Mouse (Mus musculus): ENCODE results near the gene Layn. TPM values are rescaled to one million over a fixed set of nuclear protein-coding genes. Genes with fewer than 3 reads are reported as not detected.

The Layn gene
- not detected for polyA plus RNA-seq (2017; shearing (Covaris generic))

DNA sequence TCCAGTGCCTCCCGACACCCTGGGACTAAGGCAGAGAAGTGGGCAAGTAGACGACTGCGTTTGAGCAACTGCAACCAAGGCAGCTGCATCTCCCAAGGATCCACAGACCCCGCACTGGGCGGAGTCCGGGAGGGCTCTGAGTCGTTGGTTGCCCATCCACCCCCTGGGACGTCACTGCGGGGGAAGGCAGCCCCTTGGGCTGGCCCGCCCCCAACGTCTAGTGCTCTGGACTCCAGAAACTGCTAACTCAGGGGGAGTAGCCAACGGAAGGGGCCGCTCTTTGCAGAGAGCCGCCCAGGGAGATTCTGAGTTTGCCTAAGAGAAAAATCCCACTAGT lies at the start of gene Layn:
Gene Layn, minus strand, starts transcription at position 116 of the 337 bp plus-strand sequence.

DNA sequence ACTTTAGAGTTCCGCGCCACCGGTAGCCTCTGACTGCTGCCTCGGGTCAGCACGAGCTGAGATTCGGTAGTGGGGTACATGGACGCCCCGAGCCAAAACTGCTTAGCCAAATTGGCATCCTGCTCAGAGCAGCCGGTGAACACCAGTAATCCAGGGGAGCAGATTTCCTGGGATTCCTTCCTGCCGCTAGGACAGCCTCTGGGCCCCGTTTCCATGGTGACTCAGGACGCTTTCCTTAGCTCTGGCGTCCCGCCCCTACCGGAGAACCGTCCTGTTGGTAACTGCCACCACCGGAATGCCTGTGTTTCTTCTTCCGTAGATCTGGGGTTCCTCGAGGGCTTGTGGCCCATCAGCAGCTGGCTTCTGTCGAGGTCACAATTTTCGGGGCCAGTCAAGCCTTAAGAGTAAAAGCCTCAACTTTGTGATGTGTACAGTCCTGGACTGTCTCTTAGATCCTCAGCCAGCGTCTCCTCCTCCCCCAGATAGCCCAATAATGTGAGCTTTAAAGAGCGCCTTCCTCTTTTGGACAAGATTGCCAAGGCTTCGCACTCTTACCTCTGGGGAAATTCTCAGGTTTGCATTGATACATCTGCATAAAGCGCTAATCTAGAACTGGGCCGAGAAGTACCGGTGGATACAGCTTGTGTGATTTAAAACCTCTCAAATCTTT lies 25.0 kb upstream of the Layn start, which contains the start of gene 4833427G06Rik:
Gene 4833427G06Rik, minus strand, starts transcription at position 323 of the 670 bp plus-strand sequence.

DNA sequence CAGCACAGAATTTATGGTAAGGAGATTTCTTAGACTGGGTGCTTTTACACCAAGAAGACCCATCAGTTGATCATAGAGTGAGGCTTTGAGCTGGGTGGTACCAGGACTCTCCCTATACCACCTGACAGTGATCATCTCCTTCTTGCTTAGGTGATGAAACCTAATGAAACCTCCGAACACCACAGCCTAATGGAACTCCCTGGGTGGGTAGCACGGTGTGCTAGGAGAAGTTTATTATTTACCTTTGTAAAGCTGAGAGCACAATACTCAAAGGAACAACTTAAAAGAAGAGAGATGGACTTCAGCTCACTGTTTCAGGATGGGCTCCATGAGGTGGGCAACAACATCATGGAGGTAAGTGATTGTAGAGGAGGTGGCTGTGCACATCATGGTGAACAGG lies 16.3 kb downstream of the Layn start, which contains the start of gene Btg4:
Gene Btg4, plus strand, starts transcription at position 301 of the 400 bp plus-strand sequence.

DNA sequence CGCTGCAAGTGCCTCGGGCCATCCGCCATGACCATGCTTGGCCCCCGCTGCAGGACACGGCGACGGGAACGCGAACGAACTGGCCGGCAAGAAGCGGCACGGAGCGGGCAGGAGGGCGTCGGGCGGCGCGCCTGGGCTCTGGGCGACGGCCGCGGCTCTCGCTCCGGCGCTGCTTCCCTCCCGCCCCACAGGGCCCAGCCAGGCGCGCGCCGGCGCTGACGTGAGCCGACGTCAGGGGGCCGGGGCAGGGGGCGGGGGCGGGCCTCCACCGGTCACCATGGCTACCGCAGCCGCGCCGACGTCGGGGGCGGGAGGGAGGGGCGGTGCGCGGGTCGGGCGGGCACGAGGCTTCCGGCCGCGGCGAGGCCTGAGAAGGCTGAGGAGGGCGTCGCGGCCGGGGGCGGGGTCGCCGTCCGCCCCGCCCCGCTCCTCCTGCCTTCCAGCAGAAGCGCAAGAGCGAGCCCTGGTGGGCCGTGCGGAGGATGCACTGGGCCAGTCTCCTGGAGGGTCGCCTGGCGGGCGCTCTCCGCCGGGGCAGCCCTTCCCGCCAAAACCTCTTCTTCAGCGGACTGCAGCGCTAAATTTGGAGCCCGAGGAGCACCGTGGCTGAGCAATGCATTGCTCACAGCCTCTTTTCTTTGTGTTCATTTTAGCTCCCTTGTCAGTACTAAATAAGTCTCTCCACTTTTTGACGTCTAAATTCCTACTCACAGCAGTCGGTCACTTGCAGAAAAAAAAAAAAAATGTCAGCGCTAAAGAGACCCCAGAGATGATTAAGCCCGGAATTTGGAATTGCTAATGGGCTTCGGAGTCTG lies 67.8 kb downstream of the Layn start, which contains the start of gene Sik2:
Gene Sik2, minus strand, starts transcription at position 233 of the 815 bp plus-strand sequence.

Other genes starting within 250 kb of the Layn start
- gene Ppp2r1b, start 231.8 kb downstream of the Layn start, polyA plus RNA-seq (2017; shearing (Covaris generic)): 10 to 100 TPM; 60.9 to 81.3 TPM
- gene Sik2, start 68.0 kb downstream of the Layn start, polyA plus RNA-seq (2017; shearing (Covaris generic)): 10 to 100 TPM; 31.6 to 37.1 TPM
- gene Btg4, start 16.2 kb downstream of the Layn start, polyA plus RNA-seq (2017; shearing (Covaris generic)): under 1 TPM; 0.22 to 0.38 TPM
- not detected for gene 4833427G06Rik, start 25.0 kb upstream of the Layn start, polyA plus RNA-seq (2017; shearing (Covaris generic))
- not detected for gene Gm32742, start 88.4 kb upstream of the Layn start, polyA plus RNA-seq (2017; shearing (Covaris generic))
- 10 to 100 TPM in 1 of 2 experiments, 1 to 10 TPM in 1; 3.8 to 13.5 TPM for gene Pou2af1, start 136.6 kb upstream of the Layn start, polyA plus RNA-seq (2017; shearing (Covaris generic))
- gene Colca2, start 201.5 kb upstream of the Layn start, polyA plus RNA-seq (2017; shearing (Covaris generic)): under 1 TPM in 1 of 2 experiments, not detected in 1; 0.33 TPM

Measured in inflammation-experienced regulatory T-cells (primary cell).